Mouse (Mus musculus): ENCODE data around the gene Fkbp6.
"Not testable (repeated sequence)": the region's sequence is repeated elsewhere in the genome, so short reads cannot be mapped to it uniquely, and the experiment has no call there.

Gene Fkbp6

DNA sequence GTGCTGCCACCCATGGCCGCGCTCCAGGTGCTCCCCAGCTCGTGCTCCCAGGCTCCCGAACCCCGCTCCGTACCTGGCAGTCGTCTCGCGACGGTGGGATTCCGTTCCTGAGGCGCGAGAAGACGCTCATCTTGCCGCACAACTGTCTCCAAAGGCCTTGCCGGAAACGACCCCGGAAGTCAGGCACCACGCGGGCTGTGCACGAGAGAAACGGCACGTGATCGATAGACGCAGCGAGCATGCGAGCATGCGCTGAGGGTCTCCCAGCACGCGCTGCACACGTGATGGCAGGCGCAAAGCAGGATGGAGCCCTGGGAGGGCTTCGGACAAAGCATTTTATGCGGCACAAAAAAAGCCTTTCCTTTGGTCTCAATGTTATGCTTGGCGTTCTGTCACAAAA, at the start of gene Fkbp6:
Fkbp6 (minus strand) TSS at position 183 of the 400 bp plus-strand sequence.
- DNase-seq (ENCODE audit: low spot score): no peak

DNA sequence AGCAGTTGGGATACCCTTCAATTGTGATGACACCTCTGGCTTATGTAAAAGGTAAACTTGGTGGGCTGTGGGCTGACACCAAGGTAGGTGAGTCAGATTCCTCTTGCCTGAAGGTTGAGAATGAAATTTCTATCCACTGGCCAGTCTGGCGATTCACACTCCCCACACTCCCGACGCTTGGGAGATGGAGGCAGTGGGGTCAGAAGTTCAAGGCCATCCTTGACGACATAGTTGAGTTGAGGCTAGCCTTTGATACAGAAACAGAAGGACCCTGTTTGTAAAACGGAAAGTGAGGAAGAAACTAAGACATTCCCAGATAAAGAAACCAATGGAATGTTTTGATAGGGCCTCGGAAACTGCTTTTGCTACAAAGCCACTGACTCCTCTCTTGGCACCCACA, 49.5 kb upstream of the Fkbp6 start:
- DNase-seq (ENCODE audit: low spot score): no peak

DNA sequence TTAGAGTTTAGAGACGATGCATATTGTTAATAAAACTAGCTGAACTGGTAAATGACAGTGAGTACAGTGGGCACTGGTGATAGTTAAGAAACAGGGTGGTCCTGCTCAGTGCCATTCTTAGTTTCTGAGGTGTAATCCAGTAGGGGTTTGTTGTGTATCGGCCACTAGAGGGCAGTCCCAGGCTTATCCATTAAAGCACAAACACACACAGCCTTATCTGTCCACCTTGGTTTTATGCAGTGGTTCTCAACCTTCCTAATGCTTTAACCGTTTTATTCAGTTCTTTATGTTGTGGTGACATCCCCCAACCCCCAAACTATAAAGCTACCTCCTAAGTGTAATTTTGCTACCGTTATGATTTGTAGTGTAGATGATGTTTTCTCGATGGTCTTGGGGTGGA, 46.0 kb upstream of the Fkbp6 start:
- no peak for DNase-seq (ENCODE audit: low spot score)

DNA sequence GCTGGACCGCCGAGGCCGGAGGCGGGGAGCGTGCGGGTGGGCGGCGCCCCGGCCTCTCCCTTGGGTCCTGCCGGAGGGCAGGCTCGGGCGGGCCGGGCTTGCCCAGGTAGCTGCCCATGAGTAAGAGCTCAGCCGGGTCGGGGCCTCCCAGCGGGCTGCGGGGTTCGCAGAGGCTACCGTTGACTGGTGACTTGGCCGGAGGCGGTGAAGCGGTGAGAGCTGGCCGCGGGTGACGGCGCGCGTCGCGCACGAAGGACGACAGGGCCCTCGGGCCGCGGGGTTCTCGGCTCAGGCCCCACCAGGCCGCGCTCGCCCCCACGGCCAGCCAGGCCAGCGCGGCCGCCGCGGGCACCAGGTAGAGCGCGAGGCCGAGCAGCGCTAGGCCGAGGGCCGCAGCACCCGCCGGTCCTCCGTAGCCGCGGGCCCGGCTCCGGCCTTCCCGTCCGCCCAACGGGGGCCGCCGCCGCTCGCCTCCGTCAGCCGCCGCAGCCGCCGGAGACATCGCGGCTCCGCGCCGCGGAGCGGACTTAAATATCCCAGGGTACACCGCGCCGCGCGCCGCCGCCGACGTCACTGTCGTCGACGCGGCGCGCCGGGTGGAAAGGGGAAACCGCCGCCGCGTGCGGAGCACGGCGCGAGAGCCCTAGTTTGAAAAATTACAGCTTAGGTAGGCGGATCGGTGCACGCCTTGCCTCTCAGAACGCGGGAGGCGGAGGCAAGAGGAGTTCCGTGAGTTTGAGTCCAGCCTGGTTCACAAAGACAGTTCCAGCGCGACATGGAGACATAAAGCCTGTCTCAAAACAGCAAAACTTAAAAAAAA, 44.4 kb upstream of the Fkbp6 start, which contains the start of gene Pom121:
Pom121 (minus strand) TSS at position 543 of the 820 bp plus-strand sequence.
- peak; percentile 69 for DNase-seq (ENCODE audit: low spot score)

DNA sequence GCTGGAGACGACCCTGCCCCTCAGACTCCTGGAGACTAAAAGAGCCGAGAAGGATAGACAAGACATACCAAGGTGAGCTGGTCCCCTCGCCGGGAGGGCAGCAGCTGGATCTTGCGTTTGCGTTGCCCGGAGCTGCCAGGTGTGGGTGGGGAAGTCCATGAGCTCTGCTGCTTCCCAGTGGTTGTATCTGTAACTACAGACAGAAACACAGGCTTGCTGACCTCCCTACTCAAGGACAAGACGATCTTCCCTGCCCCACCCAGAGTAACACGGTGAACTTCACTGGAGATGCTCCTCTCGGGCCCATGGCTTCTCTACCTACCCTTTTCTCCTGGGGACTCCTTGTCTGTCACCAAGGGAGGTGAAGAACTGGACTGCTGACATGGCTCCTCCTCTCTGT, 33.9 kb upstream of the Fkbp6 start:
- no peak for DNase-seq (ENCODE audit: low spot score)

DNA sequence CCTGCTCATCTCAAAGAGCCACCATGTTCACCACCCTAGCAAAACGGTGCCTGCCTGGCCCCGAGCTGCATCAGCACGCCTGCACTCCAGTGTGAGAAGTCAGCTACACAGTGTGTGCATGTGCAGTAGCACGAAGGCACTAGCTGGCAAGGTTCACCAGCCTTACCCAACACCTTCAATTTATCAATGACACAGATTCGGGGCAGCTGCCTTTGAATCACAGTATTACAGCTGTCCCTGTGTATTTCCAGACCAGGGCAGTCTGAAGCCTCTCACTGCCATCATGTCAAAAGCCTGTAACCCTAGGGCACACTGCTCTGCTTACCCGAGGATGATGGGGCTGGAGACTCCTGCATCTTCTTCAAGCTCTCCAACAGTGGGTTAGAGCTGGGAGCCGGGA, 32.9 kb upstream of the Fkbp6 start:
- no peak for DNase-seq (ENCODE audit: low spot score)

DNA sequence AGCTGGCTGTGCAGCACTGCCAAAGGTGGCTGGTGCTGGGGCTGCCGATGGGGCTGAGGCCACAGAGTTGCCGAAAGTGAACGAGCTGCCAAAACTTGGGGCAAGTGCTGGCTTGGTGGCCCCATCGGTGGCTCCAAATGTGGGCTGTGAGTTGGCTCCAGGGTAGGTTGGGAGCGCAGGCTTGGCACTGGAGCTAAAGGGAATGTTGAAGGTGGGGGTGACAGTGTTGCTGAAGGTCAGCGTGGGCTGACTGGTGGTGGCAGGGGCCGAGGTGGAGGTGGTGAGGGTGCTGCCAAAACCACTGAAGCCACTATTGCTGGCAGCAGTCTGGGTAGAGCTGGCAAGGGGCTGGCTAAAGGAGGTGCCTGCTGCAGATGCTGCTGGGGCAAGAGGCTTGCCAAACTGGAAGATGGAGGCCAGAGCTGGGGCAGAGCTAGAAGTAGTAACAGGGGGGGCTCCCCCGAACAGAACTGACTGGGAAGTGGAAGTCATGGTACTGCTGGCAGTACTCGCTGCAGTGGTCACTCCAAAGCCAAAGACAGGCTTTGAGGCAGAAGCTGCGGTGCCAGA, 31.6 kb upstream of the Fkbp6 start:
- DNase-seq (ENCODE audit: low spot score): no peak

DNA sequence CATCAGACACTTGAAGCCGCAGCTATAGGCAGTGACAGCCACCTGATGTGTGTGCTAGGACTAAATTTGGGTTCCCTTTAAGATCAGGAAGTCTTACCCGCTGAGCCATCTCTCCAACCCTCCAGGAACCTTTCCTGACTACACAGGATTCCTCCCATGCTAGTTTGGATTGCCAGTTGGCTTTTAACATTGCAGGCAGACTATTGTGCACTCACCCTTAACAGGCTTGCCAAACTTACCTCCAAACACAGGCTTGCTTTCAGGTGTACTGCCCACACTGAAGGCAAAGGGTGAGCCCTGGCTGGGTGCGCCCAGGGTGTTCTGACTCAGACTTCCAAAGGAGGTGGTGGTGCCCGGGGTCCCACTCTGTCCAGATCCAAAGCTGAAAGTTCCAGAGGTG, 30.8 kb upstream of the Fkbp6 start:
- no peak for DNase-seq (ENCODE audit: low spot score)

DNA sequence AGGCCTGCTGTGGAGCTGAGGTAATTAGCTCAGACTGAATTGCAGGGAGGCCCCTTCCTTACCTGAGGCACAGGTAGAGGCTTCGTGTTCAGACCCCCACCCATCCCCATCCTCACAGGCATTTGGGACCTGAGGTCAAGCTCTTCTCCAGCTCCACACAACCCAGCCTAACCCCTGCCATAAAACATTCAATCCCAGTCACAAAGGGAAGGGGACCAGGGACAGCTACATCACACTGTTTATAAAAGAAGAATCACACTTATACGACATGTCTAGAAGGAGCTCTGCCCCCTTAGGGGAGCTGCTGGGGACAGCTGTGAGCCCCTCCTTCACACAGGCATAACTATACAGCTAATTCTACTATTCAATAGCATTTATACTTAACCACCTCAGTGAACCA, 26.5 kb upstream of the Fkbp6 start:
- no peak for DNase-seq (ENCODE audit: low spot score)

DNA sequence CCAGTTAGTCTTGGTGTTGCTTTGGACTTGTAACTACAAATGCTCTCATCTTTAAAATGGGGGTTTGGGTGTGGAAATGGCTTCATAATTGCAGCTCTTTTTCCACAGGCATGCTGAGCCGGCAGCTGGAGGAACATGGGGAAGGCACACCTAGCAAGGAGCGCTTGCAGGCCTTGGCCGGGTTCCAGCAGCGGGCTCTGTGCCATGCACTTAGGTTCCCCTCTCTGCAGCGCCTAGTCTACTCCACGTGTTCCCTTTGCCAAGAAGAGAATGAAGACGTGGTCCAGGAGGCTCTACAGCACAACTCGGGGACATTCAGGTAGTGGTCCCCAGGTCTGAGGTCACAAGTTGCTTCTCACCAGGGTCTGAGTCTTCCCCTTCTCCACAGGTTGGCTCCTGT, 25.3 kb upstream of the Fkbp6 start:
- DNase-seq (ENCODE audit: low spot score): peak; percentile 42

DNA sequence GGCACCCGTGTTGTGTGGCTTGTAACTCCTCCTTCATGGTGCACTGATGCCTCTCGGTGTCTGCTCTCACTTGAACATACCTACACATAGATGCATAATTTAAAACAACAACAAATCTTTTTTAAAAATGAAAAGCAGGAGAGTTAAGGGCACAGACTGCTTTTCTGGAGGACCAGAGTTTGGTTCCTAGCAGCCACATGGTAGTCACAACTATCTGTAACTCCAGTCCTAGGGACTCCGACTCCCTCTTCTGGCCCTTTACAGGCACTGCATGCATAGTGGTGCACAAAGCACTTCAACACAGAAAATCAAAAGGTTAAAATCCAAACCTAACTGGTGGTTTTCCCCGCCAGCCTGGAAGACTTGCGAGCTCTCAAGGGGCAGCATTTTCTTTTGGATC, 23.8 kb upstream of the Fkbp6 start:
- DNase-seq (ENCODE audit: low spot score): no peak

DNA sequence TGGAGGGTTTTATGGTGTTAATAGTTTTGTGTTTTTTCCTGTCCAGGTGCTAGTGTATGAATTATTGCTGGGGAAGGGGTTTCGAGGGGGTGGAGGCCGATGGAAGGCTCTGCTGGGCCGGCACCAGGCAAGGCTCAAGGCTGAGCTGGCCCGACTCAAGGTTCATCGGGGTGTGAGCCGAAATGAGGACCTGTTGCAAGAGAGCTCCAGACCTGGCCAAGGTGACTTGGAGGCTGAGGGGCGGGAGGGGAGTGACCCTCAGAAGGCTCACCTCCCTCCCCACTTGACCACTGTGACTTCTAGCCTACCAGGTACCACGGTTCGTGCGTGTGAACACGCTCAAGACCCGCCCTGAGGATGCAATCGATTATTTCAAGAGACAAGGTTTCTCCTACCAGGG, 21.4 kb upstream of the Fkbp6 start:
- no peak for DNase-seq (ENCODE audit: low spot score)

DNA sequence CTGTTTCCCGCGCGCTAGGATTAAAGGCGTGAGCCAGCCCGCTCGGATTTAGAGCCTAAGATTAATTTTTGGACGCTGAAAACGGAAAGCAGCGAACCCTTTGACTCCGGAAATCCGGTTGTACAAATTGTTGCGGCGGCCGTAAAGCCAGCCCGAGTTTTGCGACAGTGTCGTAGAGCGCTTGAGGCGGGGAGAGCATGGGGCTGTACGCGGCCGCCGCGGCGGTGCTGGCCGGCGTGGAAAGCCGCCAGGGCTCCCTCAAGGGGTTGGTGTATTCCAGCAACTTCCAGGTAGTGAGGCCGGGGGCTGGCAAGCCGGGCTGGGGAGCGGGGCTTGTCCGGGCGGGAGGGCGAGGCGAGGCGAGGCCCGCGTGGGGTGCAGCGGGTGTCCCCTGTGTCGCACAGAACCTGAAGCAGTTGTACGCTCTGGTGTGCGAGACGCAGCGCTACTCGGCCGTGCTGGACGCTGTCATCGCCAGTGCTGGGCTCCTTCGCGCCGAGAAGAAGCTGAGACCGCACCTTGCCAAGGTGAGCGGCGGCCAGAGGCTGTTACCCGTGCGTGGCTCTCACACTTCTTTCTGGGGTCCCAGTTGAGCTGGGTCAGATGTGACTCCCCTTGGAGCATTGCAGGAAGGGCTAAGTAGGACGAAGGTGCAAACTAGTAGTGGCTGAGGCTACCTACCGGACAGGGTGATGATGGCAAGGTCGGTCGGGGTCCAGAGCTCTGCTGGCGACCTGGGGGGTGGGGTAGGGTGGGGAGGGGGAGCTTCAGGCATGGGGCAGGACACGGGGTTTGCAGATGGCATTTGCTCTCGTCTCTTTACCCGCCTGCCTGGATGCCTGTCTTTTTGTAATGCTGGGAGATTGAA, 20.2 kb upstream of the Fkbp6 start, which contains the start of gene Nsun5:
Nsun5 (plus strand) TSS at position 167 of the 868 bp plus-strand sequence.
- peak; percentile 95 for DNase-seq (ENCODE audit: low spot score)

DNA sequence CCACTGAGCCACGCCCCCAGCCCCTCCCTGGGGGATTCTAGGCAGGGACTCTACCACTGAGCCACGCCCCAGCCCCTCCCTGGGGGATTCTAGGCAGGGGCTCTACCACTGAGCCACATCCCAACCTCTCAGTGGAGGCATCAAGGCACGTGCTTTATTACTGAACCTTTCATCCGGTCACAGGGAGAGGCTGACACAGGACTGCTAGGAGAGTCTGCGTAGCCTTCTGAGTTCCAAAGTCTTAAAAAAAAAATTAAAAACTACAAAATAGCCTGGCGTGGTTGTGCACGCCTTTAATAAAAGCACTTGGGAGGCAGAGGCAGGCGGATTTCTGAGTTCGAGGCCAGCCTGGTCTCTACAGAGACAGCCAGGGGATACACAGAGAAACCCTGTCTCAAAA, 19.4 kb upstream of the Fkbp6 start:
- DNase-seq (ENCODE audit: low spot score): not testable (repeated sequence)

DNA sequence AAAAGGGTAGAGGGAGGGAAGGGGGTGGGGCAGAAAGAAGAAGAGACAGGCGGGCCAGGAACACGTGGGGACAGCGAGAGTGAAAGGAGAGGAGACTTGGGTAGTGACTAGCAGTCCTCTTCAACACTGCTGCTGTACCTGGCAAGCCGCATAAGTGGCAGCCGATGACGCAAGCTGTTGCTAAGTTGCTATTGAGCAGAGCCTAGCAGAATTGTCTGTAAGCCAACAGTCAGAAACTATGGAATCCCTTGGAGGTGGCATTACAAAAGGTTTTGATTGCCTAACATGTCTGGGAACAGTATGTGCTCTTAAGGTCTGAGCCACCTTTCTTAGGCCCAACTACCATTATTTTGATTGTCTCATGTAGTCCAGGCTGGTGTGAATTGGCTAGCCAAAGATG, 18.5 kb upstream of the Fkbp6 start:
- DNase-seq (ENCODE audit: low spot score): no peak

DNA sequence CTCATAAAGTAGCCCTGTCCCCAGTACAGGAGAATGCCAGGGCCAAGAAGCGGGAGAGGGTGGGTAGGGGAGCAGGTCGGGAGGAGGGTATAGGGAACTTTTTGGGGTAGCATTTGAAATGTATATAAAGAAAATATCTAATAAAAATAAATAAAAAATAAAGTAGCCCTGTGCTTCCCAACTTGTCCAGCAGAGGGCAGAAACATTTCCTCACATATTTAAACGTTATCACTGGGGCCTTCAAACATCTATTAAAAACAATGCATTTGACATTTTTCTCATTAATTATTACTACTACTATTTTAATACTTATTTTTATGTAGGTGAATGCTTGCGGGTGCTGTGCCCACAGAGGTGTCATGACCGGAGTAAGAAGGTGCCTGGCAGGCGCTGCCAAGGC, 18.0 kb upstream of the Fkbp6 start:
- no peak for DNase-seq (ENCODE audit: low spot score)

DNA sequence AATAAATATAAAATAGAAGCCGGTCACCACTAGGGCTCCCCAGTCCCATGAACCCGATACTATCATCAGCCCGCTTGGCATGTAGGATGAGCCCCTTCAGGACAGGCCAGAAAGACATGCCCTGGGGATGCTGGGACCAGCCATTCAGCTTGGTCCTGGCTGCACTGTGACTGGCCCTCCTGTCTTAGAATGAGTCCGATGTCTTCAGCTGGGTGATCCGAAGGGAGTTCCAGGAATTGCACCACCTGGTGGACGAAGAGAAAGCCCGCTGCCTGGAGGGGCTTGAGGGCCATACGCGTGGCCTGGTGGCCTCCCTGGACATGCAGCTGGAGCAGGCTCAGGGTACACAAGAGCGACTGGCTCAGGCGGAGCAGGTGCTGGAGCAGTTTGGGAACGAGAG, 13.7 kb upstream of the Fkbp6 start:
- no peak for DNase-seq (ENCODE audit: low spot score)

DNA sequence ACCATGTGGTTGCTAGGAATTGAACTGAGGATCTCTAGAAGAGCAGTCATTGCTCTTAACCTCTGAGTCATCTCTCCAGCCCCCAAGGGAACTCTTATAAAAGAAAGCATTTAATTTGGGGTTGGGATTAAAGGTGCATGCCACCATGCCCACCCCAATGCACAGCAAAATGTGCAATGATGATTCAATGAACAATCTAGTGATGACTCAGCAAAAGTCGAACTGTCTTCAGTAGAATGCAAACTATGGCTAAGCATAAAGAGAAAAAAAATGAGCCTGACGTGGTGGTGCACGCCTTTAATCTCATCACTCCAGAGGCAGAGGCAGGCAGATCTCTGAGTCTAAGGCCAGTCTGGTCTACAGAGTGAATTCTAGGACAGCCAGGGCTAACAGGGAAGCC, 12.7 kb upstream of the Fkbp6 start:
- no peak for DNase-seq (ENCODE audit: low spot score)

DNA sequence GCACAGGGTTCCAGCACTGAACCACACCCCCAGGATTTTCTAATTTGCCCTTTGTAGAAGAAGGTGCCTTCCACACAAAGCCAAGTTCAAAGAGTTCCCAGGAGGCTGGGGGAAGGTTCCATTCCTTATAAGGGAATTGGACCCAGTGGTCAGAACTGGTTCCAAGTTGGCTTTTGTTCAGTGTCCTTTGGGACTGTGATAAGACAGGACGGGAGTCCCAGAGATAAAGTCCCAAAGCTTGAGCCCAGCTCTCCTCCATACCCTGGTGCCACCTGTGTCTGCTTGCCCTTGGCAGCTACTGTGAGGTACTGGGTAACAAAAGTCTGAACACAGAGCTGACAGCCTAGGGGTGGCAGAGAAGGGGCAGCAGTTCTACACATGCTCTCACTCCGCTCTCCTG, 9.9 kb upstream of the Fkbp6 start:
- no peak for DNase-seq (ENCODE audit: low spot score)

DNA sequence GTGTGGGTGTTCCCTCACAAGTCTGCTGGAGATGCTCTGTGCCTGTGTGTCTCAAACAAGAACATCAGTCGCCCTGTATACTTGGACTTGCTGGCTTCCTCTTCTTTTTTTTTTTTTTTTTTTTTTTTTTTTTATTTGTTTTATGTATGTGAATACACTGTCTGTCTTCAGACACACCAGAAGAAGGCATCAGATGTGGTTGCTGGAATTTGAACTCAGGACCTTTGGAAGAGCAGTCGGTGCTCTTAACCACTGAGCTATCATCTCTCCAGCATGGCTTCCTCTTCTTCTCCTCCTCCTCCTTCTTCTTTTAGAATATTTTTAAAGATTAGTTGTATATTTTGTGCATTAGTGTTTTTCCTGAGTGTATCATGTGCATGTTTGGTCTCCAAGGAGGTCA, 7.7 kb upstream of the Fkbp6 start:
- DNase-seq (ENCODE audit: low spot score): no peak

DNA sequence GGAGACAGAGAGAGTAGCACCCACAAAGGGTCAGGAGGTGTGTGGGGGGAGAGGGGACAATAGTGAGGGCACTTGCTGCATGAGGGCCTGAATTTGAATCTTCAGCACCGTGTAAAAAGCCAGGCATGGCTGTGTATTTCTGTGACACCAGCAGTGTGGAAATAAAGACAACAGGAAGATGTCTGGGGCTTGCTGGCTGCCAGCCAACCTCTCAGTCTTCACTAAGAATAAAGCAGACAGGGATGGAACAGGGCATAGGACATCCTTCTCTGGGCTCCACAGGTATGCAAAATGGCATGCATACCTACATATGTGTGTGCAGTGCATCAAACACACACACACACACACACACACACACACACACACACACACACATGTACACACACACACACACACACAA, 6.2 kb upstream of the Fkbp6 start:
- no peak for DNase-seq (ENCODE audit: low spot score)

DNA sequence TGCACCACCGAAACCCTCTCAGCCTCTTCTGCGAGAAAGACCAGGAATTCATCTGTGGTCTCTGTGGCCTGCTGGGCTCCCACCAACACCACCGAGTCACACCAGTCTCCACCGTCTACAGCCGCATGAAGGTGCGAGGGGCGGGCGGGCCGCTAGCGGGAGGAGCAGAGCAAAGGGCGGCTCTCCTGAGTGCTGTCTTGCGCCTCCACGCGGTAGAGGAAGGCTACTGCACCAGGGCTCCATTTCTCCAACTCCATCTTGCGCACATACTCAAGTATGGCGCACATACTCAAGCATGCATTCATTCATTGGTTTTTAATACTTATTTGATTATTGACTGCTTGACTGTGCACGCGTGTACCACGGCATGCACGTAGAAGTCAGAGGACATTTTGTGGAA, 3.7 kb upstream of the Fkbp6 start:
- DNase-seq (ENCODE audit: low spot score): no peak

DNA sequence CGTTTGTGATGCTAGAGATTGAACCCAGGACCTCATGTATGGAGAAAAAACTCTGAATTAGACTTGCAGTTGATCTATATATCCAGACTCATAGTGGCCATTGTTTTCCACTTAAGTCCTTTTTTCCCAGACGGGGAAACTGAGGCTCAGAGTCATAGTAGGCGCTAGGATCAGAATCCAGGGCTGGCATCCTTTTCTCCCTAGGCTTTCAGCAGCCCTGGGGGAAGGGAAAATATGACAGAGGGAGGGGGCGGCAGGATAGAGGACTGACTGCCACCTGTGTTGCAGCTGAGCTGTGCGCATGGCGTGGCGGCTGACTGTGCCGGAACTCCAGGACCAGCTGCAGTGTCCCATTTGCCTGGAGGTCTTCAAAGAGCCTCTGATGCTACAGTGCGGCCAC, 3.2 kb upstream of the Fkbp6 start, which contains the start of gene Trim50:
Trim50 (plus strand) TSS at position 301 of the 400 bp plus-strand sequence.
- no peak for DNase-seq (ENCODE audit: low spot score)

Data from ovary, postnatal 14 days (tissue).